Mouse (Mus musculus) limb, embryonic 14.5 days (tissue): Measurements from ENCODE around the gene St6galnac4. TPM values are rescaled to one million over a fixed set of nuclear protein-coding genes. Genes with fewer than 3 reads are reported as not detected.

Source experiments
- ATAC-seq: fragments of 200-750 bp; cut with Nextera tagmentation; 2 replicates; pipeline ENCODE4 v1.8.0; 2017; ENCODE audit warnings: low read depth, moderate number of reproducible peaks, moderate TSS enrichment; ENCODE audit not compliant: low FRiP score
- DNase-seq: peaks from one replicate; pipeline ENCODE4 v3.0.0-alpha.2; 2015; ENCODE audit warnings: low spot score
- H3K27ac ChIP-seq: fragments of 300-500 bp; sonication (generic); replicated peaks from 2 replicates; pipeline ENCODE4 v1.5.1; 2014; ENCODE audit warnings: low read depth, mild to moderate bottlenecking, low read length, moderate library complexity, mixed read lengths
- H3K27me3 ChIP-seq: fragments of 300-500 bp; sonication (generic); 2 replicates; pipeline ENCODE4 v1.6.1; 2014; ENCODE audit warnings: low read length, mixed read lengths; ENCODE audit not compliant: control insufficient read depth, insufficient read depth
- H3K36me3 ChIP-seq: fragments of 300-500 bp; sonication (generic); 2 replicates; pipeline ENCODE4 v1.6.1; 2014; ENCODE audit warnings: mild to moderate bottlenecking, low read length, moderate library complexity, mixed read lengths; ENCODE audit not compliant: control insufficient read depth, insufficient read depth
- H3K4me1 ChIP-seq: fragments of 300-500 bp; sonication (generic); 2 replicates; pipeline ENCODE4 v1.6.1; 2014; ENCODE audit warnings: antibody characterized with exemption, low read length, mixed read lengths; ENCODE audit not compliant: control insufficient read depth, insufficient read depth
- H3K4me2 ChIP-seq: fragments of 300-500 bp; sonication (generic); replicated peaks from 2 replicates; pipeline ENCODE4 v1.6.1; 2014; ENCODE audit warnings: low read depth, mild to moderate bottlenecking, low read length, moderate library complexity; ENCODE audit not compliant: severe bottlenecking
- H3K4me3 ChIP-seq: fragments of 300-500 bp; sonication (generic); replicated peaks from 2 replicates; pipeline ENCODE4 v1.5.1; 2014; ENCODE audit warnings: low read length
- H3K9ac ChIP-seq: fragments of 300-500 bp; sonication (generic); 2 replicates; pipeline ENCODE4 v1.6.1; 2014; ENCODE audit warnings: mild to moderate bottlenecking, low read depth, low read length, moderate library complexity; ENCODE audit not compliant: severe bottlenecking
- H3K9me3 ChIP-seq: fragments of 300-500 bp; sonication (generic); 2 replicates; pipeline ENCODE4 v1.6.1; 2016; ENCODE audit warnings: low read length; ENCODE audit not compliant: control insufficient read depth
- POLR2A ChIP-seq: fragments of 200-500 bp; IDR thresholded peaks from 2 replicates; pipeline ENCODE4 v1.8.0; 2012; ENCODE audit warnings: inconsistent platforms, mild to moderate bottlenecking, moderate library complexity, borderline replicate concordance; ENCODE audit not compliant: insufficient read depth, insufficient read length; ENCODE audit errors: extremely low read depth
- WGBS: fragments of 180-500 bp; shearing (Covaris S2); extraction: QIAGEN DNeasy Blood & Tissue Kit; methylation state at CpG from one replicate; pipeline ENCODE4 v1.1.7; 2014; 5-methylcytosine and 5-hydroxymethylcytosine counted together
- polyA plus RNA-seq, 2 experiments: library from polyadenylated mRNA; depleted of rRNA in 1 of 2; stranded (reverse) in 1 of 2; unstranded in 1 of 2; fragments of >200 nt; fragmentation: Nextera tagmentation in 1 of 2; extraction: Ambion mirVana in 1 of 2; gene quantifications; 2 replicates each; pipeline versions ENCODE4 v1.2.1 to v1.2.3; 2012 to 2014

The St6galnac4 gene
- polyA plus RNA-seq, 2 experiments = 31.8 to 33.9 TPM

DNA sequence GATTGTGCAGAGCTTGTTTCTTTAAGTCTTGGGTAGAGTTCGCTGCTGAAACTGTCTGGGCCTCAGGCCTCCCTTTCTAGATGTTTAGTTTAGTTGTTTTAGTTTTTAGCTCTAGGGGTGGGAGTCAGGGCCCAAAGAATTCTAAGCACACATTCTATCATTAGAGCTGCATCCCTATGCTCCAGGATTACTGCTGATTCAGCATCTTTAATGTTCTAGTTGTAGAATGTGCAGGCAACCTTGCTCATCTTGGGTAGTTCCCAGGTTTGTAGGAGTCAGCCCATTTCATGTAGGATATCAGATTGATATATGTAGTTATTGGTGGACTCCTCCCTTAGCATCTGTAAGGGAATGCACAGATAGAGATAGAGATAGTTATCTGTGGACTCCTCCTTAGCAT is 30.2 kb downstream of the St6galnac4 start:
- 97% methylated on average over 1 of the region's 1 CpGs for WGBS
- Histone ChIP-seq H3K4me1 (peaks cover 29% of the 10 kb centered on the region), H3K27ac (no peak overlapping the region), H3K4me2 (no peak overlapping the region), H3K9me3 (no peaks in the 10 kb centered on the region; the same call in 1 of the 2 replicates), H3K9ac (no peak overlapping the region), H3K4me3 (no peak overlapping the region), H3K27me3 (no peaks in the 10 kb centered on the region), H3K36me3 (peaks cover 50% of the 10 kb centered on the region)
- ATAC-seq (no peak), DNase-seq (no peak)
- no peak for TF ChIP-seq POLR2A

DNA sequence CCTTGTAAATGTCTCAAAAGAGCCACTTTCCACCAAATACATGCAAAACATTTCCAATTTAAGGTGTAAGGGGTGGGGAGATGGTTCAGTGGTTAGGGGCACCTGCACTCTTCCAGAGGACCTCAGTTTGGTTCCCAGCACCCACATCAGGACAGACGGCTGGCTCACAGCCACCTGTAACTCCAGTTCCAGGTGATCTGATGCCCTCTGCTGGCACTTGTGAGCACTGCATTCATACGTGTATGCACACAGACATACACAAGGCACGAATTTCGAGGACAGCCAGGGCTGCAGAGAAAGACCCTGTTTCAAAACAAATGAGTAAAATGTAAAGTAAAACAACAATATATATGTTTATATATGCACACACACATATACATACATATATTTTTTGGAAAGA is 30.7 kb downstream of the St6galnac4 start:
- Histone ChIP-seq H3K36me3 (peaks cover 46% of the 10 kb centered on the region), H3K27ac (no peak overlapping the region), H3K27me3 (no peaks in the 10 kb centered on the region), H3K4me2 (no peak overlapping the region), H3K4me1 (peaks cover 29% of the 10 kb centered on the region), H3K4me3 (no peak overlapping the region), H3K9me3 (no peaks in the 10 kb centered on the region; the same call in 1 of the 2 replicates), H3K9ac (no peak overlapping the region)
- no peak for TF ChIP-seq POLR2A
- no peak for DNase-seq
- no peak for ATAC-seq
- 91% methylated on average over 4 of the region's 4 CpGs for WGBS

DNA sequence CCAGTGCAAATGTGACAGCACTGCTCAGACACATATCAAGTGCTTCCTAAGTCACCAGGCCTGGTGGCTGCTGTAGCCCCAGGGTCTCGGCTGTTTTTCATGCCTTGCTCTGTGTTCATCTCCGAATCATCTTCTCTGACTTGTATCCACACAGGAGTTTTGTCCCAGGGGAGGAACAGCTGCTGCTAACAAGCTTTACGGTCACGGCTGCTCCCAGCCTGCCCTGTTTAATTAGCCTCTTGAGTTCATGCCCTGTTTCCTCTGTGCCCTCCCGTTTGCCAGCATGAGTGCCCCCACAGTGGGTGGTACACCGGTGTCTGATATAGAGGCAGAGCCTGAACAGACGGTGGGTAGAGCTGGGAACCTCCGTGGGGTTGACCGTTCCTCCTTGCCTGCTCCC is 31.2 kb downstream of the St6galnac4 start:
- Histone ChIP-seq H3K4me3 (no peak overlapping the region), H3K9ac (no peak overlapping the region), H3K4me1 (peaks cover 29% of the 10 kb centered on the region), H3K27ac (no peak overlapping the region), H3K36me3 (peaks cover 44% of the 10 kb centered on the region), H3K9me3 (no peaks in the 10 kb centered on the region; the same call in 1 of the 2 replicates), H3K4me2 (no peak overlapping the region), H3K27me3 (no peaks in the 10 kb centered on the region)
- TF ChIP-seq POLR2A = no peak
- WGBS = 66% methylated on average over 9 of the region's 9 CpGs
- ATAC-seq (no peak), DNase-seq (no peak)

DNA sequence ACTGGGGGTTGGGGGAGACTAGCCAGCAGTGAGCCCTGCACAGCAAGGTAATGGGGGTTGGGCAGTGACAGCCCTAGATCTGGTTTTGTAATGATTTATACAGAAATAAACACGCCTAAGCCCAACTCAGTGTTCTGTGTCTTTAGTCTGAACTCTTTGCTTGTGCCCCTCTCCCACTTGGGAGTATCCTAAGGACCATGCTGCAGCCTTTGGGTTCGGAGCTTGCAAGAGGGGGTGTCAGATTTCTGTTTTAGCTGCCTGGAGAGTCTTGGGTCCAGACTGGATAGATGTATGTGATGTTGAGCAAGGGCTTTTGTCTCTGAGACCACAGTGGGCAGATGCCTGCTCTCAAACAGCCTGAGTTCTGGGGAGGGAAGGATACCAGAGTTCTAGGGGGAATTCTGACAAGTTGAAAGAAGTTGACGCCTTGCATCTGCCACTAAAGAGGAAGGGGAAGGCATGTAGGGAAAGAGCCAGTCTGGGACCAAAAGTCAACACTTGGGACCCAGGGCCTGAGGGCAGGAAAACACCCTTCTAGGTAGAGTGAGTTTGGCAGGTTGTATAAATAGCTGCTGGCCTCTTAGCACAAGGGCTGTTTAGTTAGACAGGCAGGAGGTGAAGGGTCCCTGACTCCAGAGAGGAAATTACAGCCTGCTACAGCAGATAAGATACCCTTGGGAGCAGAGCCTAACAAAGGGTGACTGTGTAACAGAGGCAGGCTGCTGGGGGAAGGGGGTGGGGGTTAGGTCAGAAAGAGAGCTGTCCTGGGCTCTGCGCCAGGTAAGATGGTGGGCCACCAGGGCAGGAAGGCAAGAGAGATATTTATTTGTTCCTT is 34.0 kb downstream of the St6galnac4 start:
- H3K36me3 ChIP-seq = peaks cover 26% of the 10 kb centered on the region
- peak; percentile 55 for DNase-seq
- 0 out of 2 replicates have a peak overlapping the region, but pooled peaks have one; percentile 21 for H3K9ac ChIP-seq
- TF ChIP-seq POLR2A = no peak
- H3K27ac ChIP-seq = peak overlapping the region; percentile 69
- H3K4me1 ChIP-seq = peaks cover 42% of the 10 kb centered on the region
- no peaks in the 10 kb centered on the region; the same call in 1 of the 2 replicates for H3K9me3 ChIP-seq
- H3K4me2 ChIP-seq = no peak overlapping the region; the same call in 1 of the 2 replicates
- ATAC-seq = peak; percentile 32; the same call in 1 of the 2 replicates
- no peak overlapping the region for H3K4me3 ChIP-seq
- WGBS = 24% methylated on average over 4 of the region's 4 CpGs
- no peaks in the 10 kb centered on the region for H3K27me3 ChIP-seq

DNA sequence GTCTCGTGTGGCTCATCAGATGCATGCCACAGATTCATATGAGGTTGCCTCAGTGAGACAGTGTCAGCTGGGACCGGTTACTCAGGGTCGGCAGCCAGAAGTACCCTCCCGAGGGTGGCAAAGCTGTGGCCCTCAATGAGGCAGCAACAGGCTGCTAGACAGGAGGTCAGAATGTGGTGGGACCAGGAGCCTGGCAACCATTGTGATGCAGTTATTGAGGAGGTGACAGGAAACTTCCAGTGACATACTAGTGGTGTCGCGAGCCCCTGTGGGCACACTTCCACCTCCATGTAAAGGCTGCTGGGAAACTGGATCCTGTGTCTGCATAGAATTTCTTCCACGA is 34.6 kb downstream of the St6galnac4 start, which contains the start of gene Ak1:
Gene Ak1 (plus strand): TSS at position 242 of the 343 bp plus-strand sequence.
- peaks cover 47% of the 10 kb centered on the region for H3K4me1 ChIP-seq
- 29% methylated on average over 7 of the region's 7 CpGs for WGBS
- no peaks in the 10 kb centered on the region; the same call in 1 of the 2 replicates for H3K9me3 ChIP-seq
- H3K4me3 ChIP-seq = no peak within 1 kb of the TSS
- no peaks in the 10 kb centered on the region for H3K27me3 ChIP-seq
- H3K4me2 ChIP-seq = no peak within 1 kb of the TSS; the same call in 1 of the 2 replicates
- peak within 1 kb of the TSS; percentile 69 for H3K27ac ChIP-seq
- ATAC-seq (no peak), DNase-seq (no peak)
- H3K36me3 ChIP-seq = peaks cover 20% of the 10 kb centered on the region
- 0 out of 2 replicates have a peak within 1 kb of the TSS, but pooled peaks have one; percentile 21 for H3K9ac ChIP-seq
- no peak for TF ChIP-seq POLR2A
